Mouse (Mus musculus) left cerebral cortex, postnatal 36 days (tissue): Measurements from ENCODE around the gene Tmem92. TPM values are rescaled to one million over a fixed set of nuclear protein-coding genes. Genes with fewer than 3 reads are reported as not detected.
A peak's percentile ranks its signal among the peaks of the same experiment; 100 is the strongest.
"Not testable (repeated sequence)": the region's sequence is repeated elsewhere in the genome, so short reads cannot be mapped to it uniquely, and the experiment has no call there.

ENCODE experiments used
- DNase-seq, 2 experiments: peaks; one replicate each; pipeline ENCODE4 v3.0.0; 2021 to 2022; ENCODE audit warnings: low spot score in 2 of 2, mixed read lengths in 1 of 2
- intact Hi-C: fragments of 180-260 bp; cut with DNase I; formaldehyde crosslinking; loops from one replicate; pipeline ENCODE4 v1.15.1; 2025
- total RNA-seq, 2 experiments: library from RNA; stranded (reverse); gene quantifications; 2 replicates each; pipeline ENCODE4 v1.2.3; 2021

Gene Tmem92
- under 1 TPM in 1 of 2 experiments, not detected in 1; 0.22 TPM for total RNA-seq

- intact Hi-C loops: no loop called here
- DNase-seq: no peak
Measured at GRCm38 (mm10) chr11:94782603-94783002, at the start of gene Tmem92. TSS of gene Tmem92 (minus strand) at chr11:94782703.

- intact Hi-C loops: no loop called here
- DNase-seq: no peak
Measured at GRCm38 (mm10) chr11:94828966-94829365, 46.5 kb upstream of the Tmem92 start.

- intact Hi-C loops, DNase-seq: not testable (repeated sequence)
Measured at GRCm38 (mm10) chr11:94819427-94819826, 36.9 kb upstream of the Tmem92 start.

GRCm38 (mm10) chr11:94818946-94819345, 36.4 kb upstream of the Tmem92 start:
- DNase-seq, intact Hi-C loops: not testable (repeated sequence)

- intact Hi-C loops, DNase-seq: not testable (repeated sequence)
Measured at GRCm38 (mm10) chr11:94811537-94811936, 29.0 kb upstream of the Tmem92 start.

- intact Hi-C loops: no loop called here
- DNase-seq: no peak
Measured at GRCm38 (mm10) chr11:94791700-94792099, 9.2 kb upstream of the Tmem92 start.

GRCm38 (mm10) chr11:94785247-94785646, 2.7 kb upstream of the Tmem92 start:
- intact Hi-C loops: loop anchor here (5.0 kb wide), 1 partner anchor 152 kb away; the partner anchor contains the start of gene Col1a1
- peak; percentile 31 to 50 for DNase-seq

- intact Hi-C loops: no loop called here
- DNase-seq: no peak
Measured at GRCm38 (mm10) chr11:94774887-94775497, 7.5 kb downstream of the Tmem92 start.

GRCm38 (mm10) chr11:94773851-94774250, 8.7 kb downstream of the Tmem92 start:
- no peak for DNase-seq
- intact Hi-C loops: no loop called here

GRCm38 (mm10) chr11:94772363-94773055, 10.0 kb downstream of the Tmem92 start:
- no peak for DNase-seq
- intact Hi-C loops: no loop called here

GRCm38 (mm10) chr11:94767241-94767640, 15.3 kb downstream of the Tmem92 start:
- DNase-seq: no peak
- intact Hi-C loops: no loop called here

- intact Hi-C loops: no loop called here
- DNase-seq: no peak
Measured at GRCm38 (mm10) chr11:94762775-94763174, 19.7 kb downstream of the Tmem92 start.

- intact Hi-C loops: no loop called here
- DNase-seq: no peak
Measured at GRCm38 (mm10) chr11:94762281-94762680, 20.2 kb downstream of the Tmem92 start.

- no peak for DNase-seq
- intact Hi-C loops: no loop called here
Measured at GRCm38 (mm10) chr11:94760799-94761198, 21.7 kb downstream of the Tmem92 start.

GRCm38 (mm10) chr11:94760364-94760763, 22.1 kb downstream of the Tmem92 start:
- DNase-seq: no peak
- intact Hi-C loops: no loop called here

- DNase-seq: no peak
- intact Hi-C loops: no loop called here
Measured at GRCm38 (mm10) chr11:94759916-94760315, 22.6 kb downstream of the Tmem92 start.

GRCm38 (mm10) chr11:94752946-94753713, 29.4 kb downstream of the Tmem92 start:
- intact Hi-C loops: no loop called here
- no peak for DNase-seq

GRCm38 (mm10) chr11:94741732-94742272, 40.7 kb downstream of the Tmem92 start, which contains the start of gene Cdc34b:
TSS of gene Cdc34b (plus strand) at chr11:94741782.
- DNase-seq: no peak
- intact Hi-C loops: no loop called here

- intact Hi-C loops: no loop called here
- no peak for DNase-seq
Measured at GRCm38 (mm10) chr11:94735746-94736145, 46.8 kb downstream of the Tmem92 start.

GRCm38 (mm10) chr11:94732773-94733172, 49.7 kb downstream of the Tmem92 start:
- intact Hi-C loops: no loop called here
- DNase-seq: no peak
